Mouse (Mus musculus) CD8-positive naive resting alpha-beta T cell, adult 2 months (primary cell): Measurements from ENCODE around the gene Rint1.

Source experiments
- DNase-seq, 2 experiments: peaks; one replicate each; pipeline ENCODE4 v3.0.0; 2022; ENCODE audit warnings: low read depth in 2 of 2, low spot score in 2 of 2

The Rint1 gene

DNA sequence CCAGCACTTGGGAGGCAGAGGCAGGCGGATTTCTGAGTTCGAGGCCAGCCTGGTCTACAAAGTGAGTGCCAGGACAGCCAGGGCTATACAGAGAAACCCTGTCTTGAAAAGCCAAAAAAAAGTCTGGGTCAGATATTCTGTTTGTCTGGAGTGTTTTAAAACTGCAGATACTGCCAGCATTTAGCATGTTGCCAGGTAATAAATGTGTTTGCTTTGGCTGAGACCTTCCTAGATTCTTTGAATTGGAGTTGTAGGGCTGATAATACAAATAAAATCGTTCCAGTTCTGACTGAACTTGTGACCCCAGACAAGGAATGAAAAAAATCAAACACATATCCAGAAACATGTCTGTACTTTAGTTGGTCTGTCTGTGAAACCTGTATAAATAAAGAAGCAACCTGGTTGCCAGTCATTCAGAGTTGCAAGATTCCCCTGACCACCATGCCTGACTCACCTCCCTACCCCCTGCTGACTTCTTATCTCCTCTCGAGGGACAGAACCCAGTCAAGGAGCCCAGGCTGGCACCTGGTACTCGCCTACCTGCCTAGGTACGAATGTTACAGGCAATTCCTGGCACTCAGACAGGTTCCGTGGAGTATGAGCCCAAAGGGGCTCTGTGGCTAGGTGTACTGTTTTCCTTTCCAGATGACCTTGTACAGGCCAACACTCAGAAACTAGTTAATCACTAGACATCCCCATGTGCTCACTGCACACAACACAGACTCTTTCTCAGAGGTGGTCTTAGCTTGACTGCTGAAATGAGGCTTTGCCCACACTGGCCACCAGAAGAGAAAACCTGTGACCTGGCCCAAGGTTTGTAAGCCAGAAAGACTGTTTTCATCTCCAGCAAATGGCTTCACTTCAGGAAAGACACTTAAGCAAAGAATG, 75.9 kb downstream of the Rint1 start:
- no peak for DNase-seq

DNA sequence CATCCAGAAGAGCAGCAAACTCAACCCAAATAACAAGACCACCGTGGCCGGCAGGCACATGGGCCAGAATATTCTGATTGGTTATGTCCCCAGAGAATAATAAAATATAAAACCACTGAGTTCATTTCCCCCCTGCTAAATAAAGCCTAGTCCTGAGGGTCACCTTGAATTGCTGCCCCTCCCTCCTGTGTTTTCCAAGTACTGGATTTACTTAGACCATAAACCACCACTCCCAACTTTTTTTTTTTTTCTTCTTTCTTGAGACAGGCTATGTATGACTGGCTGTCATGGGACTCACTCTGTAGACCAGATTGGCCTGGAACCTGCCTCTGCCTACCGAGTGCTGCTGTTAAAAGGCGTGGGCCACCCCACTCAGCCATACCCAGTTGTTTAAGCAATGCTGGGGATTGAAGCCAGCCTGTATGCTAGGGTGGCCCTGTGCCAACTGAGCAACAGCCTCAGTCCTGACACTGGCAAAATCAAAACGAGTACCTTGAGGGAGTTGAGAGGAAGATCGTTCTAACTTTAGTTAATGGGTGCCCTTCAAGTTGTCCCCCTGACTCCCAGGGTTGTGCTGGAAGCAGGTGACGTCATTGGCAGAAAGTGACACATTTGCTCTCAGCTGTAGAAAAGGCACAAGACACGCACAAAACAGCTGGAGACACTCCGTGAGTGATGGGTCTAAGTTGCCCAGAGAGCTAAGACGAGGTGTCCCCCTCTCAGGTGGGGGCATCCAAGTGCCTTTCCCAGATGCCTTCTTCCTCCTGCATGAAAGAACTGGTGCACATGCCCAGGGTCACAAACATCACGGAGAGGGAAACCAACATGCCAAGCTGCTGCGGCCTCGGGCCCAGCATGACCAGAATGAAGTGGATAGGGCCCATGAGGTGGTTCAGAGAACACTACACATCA, 76.8 kb downstream of the Rint1 start:
- DNase-seq, result no peak

DNA sequence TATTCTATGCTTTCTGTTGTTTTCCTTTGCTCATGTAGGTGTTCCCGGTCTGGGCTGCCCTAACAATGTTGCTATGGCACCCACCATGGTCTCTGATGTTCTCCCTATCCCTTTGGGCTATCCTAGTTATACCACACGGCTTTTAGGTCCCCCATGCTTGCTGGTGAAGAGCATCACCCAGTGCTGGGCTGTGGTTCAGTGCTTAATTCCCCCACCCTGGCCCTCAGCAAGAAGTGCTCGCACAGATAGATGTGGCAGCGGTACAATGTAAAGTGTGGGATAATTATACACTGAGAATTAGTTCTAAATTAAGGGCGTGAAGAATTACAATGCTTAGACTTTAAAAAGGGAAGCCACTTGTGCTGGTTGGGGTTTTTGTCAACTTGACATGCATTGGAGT, 78.4 kb downstream of the Rint1 start:
- DNase-seq, result no peak
